Mouse (Mus musculus) brain, embryonic 14.5 days (tissue): ENCODE measurements at regions not wholly inside any gene's neighbourhood (a gene's known extent, or its start where the extent isn't known, plus 50 kb on each side); places are given as distances from the start of the nearest gene placed in this dataset.

Experiments used
- DNase-seq: peaks from one replicate; pipeline ENCODE4 v3.0.0-alpha.2; 2011; ENCODE audit warnings: low read depth
- CTCF ChIP-seq: fragments of 200-500 bp; IDR thresholded peaks from 2 replicates; pipeline ENCODE4 v1.5.1; 2012; ENCODE audit warnings: inconsistent platforms, mild to moderate bottlenecking, moderate library complexity, borderline replicate concordance; ENCODE audit not compliant: insufficient read depth, insufficient read length; ENCODE audit errors: extremely low read depth
- POLR2A ChIP-seq: fragments of 200-500 bp; IDR thresholded peaks from 2 replicates; pipeline ENCODE4 v1.6.1; 2012; ENCODE audit warnings: mild to moderate bottlenecking, inconsistent platforms, borderline replicate concordance; ENCODE audit not compliant: poor library complexity, insufficient read depth, insufficient read length, severe bottlenecking; ENCODE audit errors: extremely low read depth

DNA sequence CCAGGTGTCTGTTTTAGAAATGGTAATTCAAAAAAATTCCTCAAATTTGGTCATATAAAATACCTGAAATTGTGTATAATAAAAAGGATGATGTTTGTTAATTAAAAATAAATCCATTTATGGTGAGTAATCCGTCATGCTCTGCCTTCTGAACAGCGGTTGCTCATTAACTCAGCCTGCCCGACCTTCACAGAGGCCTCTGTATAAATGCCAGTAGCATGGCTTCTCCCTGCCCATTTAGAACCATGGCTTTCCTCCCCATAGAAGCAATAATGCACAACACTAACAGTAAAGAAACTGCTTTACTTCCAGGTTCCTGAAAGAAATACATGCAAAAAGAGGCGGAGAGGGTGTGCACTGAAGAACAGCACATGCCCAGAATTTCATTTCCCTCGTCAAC, 113.5 kb upstream of the Bank1 start:
- no peak for TF ChIP-seq POLR2A
- no peak for TF ChIP-seq CTCF
- DNase-seq, result no peak

GRCm38 (mm10) chr3:136434407-136434806, 108.5 kb upstream of the Bank1 start:
- DNase-seq, result no peak
- no peak for TF ChIP-seq POLR2A
- TF ChIP-seq CTCF, result no peak

- no peak for DNase-seq
- TF ChIP-seq CTCF (no peak), POLR2A (no peak)
Measured at GRCm38 (mm10) chr3:136432072-136432471, 106.2 kb upstream of the Bank1 start.

- TF ChIP-seq CTCF (no peak), POLR2A (no peak)
- no peak for DNase-seq
Measured at GRCm38 (mm10) chr3:136427427-136427826, 101.6 kb upstream of the Bank1 start.

DNA sequence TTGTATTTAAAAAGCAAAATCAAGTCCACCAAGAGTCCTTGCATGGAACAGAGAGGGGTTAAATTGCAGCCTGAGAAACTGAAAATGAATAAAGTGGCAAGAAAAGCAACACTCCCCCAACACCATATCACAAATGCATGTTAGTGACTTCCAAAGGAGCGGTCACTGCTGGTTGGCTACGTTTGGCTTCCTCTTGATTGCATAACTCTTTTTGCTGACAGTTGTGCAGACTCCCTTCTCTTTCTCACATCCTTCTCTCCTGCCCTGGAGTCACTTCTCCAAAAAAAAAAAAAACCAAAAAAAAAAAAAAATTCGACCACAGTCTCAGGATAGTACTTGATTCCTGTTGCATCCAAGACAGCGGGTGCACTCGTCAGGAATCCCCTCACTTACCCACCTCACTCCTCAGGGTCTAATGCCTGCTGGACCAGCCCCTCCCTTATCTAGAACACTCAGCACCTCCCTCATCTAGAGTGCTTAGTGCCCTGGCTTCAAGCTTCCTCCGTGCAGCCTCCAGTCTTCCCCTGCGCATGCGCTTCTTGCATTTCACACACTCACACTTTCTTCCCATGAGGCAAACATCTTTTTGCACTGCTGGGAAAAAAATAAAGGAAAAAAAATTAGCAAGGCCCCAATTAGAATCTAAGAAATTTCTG, 100.8 kb upstream of the Bank1 start:
- no peak for DNase-seq
- no peak for TF ChIP-seq CTCF
- no peak for TF ChIP-seq POLR2A

- TF ChIP-seq POLR2A (no peak), CTCF (no peak)
- no peak for DNase-seq
Measured at GRCm38 (mm10) chr3:136421969-136422614, 96.2 kb upstream of the Bank1 start.

GRCm38 (mm10) chr3:136405606-136406005, 79.7 kb upstream of the Bank1 start:
- DNase-seq, result peak; percentile 52
- no peak for TF ChIP-seq CTCF
- no peak for TF ChIP-seq POLR2A

DNA sequence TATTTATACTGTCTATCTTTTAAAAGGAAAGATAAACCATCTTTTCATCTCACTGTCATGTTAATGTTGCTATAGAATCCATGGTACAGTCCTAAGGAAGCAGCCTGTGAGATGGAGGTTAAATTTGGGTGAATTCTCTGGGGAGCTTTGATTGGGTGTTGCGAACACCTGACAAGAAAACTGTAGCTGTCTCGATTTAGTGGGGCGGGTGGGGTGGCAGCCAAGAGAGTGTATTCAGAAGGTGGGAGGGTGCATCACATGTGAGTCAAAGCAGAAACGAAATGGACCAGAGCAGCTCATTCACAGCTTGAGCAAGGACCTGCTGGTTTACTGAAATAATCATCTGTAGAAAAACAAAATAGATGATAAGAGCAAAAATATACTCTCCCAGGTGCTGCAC, 57.4 kb upstream of the Bank1 start:
- TF ChIP-seq CTCF (no peak), POLR2A (no peak)
- DNase-seq, result no peak

DNA sequence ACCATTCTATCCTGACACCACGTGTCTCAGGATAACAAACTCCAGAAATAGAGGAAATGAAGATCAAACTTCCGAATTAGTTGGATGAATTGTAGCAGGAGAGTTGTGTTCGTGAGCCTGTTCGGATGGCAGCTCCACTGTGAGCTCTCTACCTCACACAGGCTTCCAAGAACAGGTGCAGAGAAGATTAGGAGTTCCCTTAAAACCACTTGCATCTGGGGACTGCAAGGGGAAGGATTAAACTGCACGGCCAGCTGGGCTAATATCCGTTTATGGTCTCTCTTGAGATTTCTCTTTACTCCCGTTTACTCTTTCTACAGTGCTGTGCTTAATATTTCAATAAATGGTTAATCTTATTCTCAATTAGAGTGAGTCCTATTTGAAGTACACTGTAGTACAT, 54.8 kb upstream of the Bank1 start:
- DNase-seq, result no peak

DNA sequence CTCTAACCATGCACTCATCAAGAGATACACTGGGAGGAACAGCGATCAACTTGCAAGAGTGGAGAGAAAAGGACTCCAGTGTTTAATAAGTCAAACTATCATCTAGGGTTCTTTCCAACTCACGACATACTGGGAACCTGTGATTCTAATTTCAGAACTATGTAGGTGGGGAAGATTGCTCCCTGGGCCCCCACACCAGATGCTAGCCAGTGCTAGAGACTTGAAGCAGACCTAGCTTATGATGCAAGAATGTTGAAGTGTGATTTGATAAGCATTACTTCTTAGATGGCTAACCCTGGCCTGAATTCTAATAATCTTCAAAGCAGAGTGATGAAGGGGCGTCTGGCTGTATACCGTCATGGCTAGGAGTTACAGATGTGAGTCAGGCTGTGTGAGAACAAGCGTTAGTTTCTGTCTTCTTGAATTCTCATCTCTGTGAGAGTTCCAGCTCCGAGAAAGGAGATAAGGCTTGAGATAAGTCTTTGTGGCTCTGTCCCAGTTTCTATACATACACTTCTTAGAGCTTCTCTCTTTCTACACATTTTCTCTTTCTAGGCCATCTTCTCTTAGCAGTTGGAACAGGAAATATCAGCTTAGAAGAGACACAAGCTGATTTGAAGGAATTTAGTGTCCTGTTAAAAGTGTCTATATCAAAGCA, 54.0 kb upstream of the Bank1 start:
- TF ChIP-seq CTCF, result no peak
- no peak for TF ChIP-seq POLR2A
- DNase-seq, result no peak

More for the DNA sequence above, 54.8 kb upstream of the Bank1 start:
- no peak for TF ChIP-seq CTCF

GRCm38 (mm10) chr3:136376893-136377292, 51.0 kb upstream of the Bank1 start:
- TF ChIP-seq POLR2A, result no peak
- no peak for TF ChIP-seq CTCF
- no peak for DNase-seq
